Comparison of ENCODE assay signal across 15 mouse cellular contexts in the genomic region with DNA sequence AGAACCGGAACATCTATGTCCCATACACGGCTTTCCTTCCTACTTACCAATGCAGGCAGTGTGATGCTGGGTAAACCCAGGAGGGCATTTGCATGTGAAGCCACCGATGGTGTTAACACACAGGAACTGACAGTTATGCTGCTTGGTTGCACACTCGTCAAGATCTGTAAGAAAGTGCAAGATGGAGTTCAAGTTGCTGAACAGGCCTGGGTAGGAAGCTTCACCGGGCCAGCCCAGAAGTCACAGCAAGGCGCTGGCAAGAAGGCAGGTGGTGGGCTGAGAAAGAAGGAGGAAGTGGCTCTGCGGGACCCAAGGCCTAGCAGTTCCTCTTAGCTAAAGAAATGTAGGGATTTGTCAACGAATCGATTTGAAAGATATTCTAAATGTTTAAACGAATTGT.
"Had no signal": no experiment of that assay in that cellular context is flagged by ENCODE, and none has a peak within 500 bp of the region (broad histone marks: within the 10 kb centered on the region; RNA-seq: fewer than 3 reads in every experiment).

No protein-coding gene starts in this region.

- H3K4me2 ChIP-seq: limb, embryonic 13.5 days; neural tube, embryonic 15.5 days; stomach, embryonic 15.5 days had no signal

- H3K4me3 ChIP-seq: limb, embryonic 13.5 days; midbrain, embryonic 10.5 days; myocyte; neural tube, embryonic 15.5 days; stomach, embryonic 15.5 days had no signal

- H3K9me3 ChIP-seq: limb, embryonic 13.5 days; midbrain, embryonic 10.5 days; neural tube, embryonic 15.5 days; stomach, embryonic 15.5 days had no signal

- DNase-seq: kidney, adult 8-10 months; kidney, postnatal 25 days; left cerebral cortex, postnatal 4 days; lung, adult 18-20 months; midbrain, embryonic 14.5 days; right cerebral cortex, postnatal 4 days; thymus, adult 2 months; thymus, postnatal 4 days had no signal

- H3K4me1 ChIP-seq: limb, embryonic 13.5 days; midbrain, embryonic 10.5 days; neural tube, embryonic 15.5 days; stomach, embryonic 15.5 days had no signal

- ATAC-seq: intestine, postnatal 0 days had no signal

- H3K27ac ChIP-seq: limb, embryonic 13.5 days; liver, embryonic 14.5 days; midbrain, embryonic 10.5 days; neural tube, embryonic 15.5 days; stomach, embryonic 15.5 days had no signal

- H3K9ac ChIP-seq: limb, embryonic 13.5 days; liver, embryonic 14.5 days; neural tube, embryonic 15.5 days; stomach, embryonic 15.5 days had no signal

- H3K27me3 ChIP-seq: limb, embryonic 13.5 days; neural tube, embryonic 15.5 days; stomach, embryonic 15.5 days had no signal
